Mouse (Mus musculus) gastrocnemius, adult 18-20 months (tissue): ENCODE measurements at regions not wholly inside any gene's neighbourhood (a gene's known extent, or its start where the extent isn't known, plus 50 kb on each side); places are given as distances from the start of the nearest gene placed in this dataset.

Experiments used
- DNase-seq: peaks from one replicate; pipeline ENCODE4 v3.0.0; 2021; ENCODE audit warnings: low spot score

GRCm38 (mm10) chr5:103374162-103374561 lies 50.8 kb upstream of the Ptpn13 start:
- DNase-seq, result no peak

- no peak for DNase-seq
Observed at GRCm38 (mm10) chr5:103373089-103373488, 51.9 kb upstream of the Ptpn13 start.

GRCm38 (mm10) chr5:103370456-103370855 lies 54.5 kb upstream of the Ptpn13 start:
- DNase-seq, result no peak

GRCm38 (mm10) chr5:103368993-103369392 lies 56.0 kb upstream of the Ptpn13 start:
- DNase-seq, result no peak

GRCm38 (mm10) chr5:103367201-103367671 lies 57.8 kb upstream of the Ptpn13 start:
- no peak for DNase-seq

GRCm38 (mm10) chr5:103365700-103366448 lies 59.1 kb upstream of the Ptpn13 start:
- no peak for DNase-seq

GRCm38 (mm10) chr5:103364791-103365699 lies 59.9 kb upstream of the Ptpn13 start:
- DNase-seq, result no peak

GRCm38 (mm10) chr5:103360775-103361247 lies 64.2 kb upstream of the Ptpn13 start:
- no peak for DNase-seq

- no peak for DNase-seq
Observed at GRCm38 (mm10) chr5:103360360-103360759, 64.6 kb upstream of the Ptpn13 start.

- DNase-seq, result no peak
Observed at GRCm38 (mm10) chr5:103357558-103357957, 67.4 kb upstream of the Ptpn13 start.

- peak; percentile 17 for DNase-seq
Observed at GRCm38 (mm10) chr5:103356500-103356899, 68.5 kb upstream of the Ptpn13 start.

- peak; percentile 66 for DNase-seq
Observed at GRCm38 (mm10) chr5:103355372-103356300, 69.4 kb upstream of the Ptpn13 start.

GRCm38 (mm10) chr5:103343869-103344268 lies 81.1 kb upstream of the Ptpn13 start:
- DNase-seq, result no peak

- peak; percentile 11 for DNase-seq
Observed at GRCm38 (mm10) chr5:103341456-103341855, 83.5 kb upstream of the Ptpn13 start.

- DNase-seq, result peak; percentile 23
Observed at GRCm38 (mm10) chr5:103340626-103341025, 84.4 kb upstream of the Ptpn13 start.

GRCm38 (mm10) chr5:103336689-103337490 lies 88.1 kb upstream of the Ptpn13 start:
- DNase-seq, result no peak

GRCm38 (mm10) chr5:103335916-103336688 lies 88.9 kb upstream of the Ptpn13 start:
- no peak for DNase-seq

- DNase-seq, result no peak
Observed at GRCm38 (mm10) chr5:103326412-103326811, 98.6 kb upstream of the Ptpn13 start.

- no peak for DNase-seq
Observed at GRCm38 (mm10) chr5:103320341-103320740, 104.7 kb upstream of the Ptpn13 start.
